Mouse (Mus musculus) C2C12 (cell line): ENCODE results near the gene Ptpre. TPM values are rescaled to one million over a fixed set of nuclear protein-coding genes. Genes with fewer than 3 reads are reported as not detected.

Experiments used
- H3K27me3 ChIP-seq: one replicate; pipeline ENCODE4 v1.6.1; 2011; ENCODE audit not compliant: control insufficient read depth, insufficient read depth, insufficient read length
- H3K36me3 ChIP-seq: one replicate; pipeline ENCODE4 v1.6.1; 2011; ENCODE audit not compliant: control insufficient read depth, insufficient read depth
- H3K4me3 ChIP-seq: one replicate; pipeline ENCODE4 v1.5.1; 2011; ENCODE audit warnings: mild to moderate bottlenecking, control low read depth; ENCODE audit not compliant: poor library complexity, insufficient read depth, severe bottlenecking
- H3K79me2 ChIP-seq: one replicate; pipeline ENCODE4 v1.6.1; 2011; ENCODE audit not compliant: control insufficient read depth, insufficient read depth
- H3K79me3 ChIP-seq: one replicate; pipeline ENCODE4 v1.6.1; 2011; ENCODE audit warnings: low read depth, control low read depth
- H3ac ChIP-seq: one replicate; pipeline ENCODE3; 2011; ENCODE audit warnings: low read depth; ENCODE audit not compliant: control insufficient read depth, insufficient read length
- CEBPB ChIP-seq: IDR thresholded peaks from one replicate; pipeline ENCODE4 v1.6.1; 2011; ENCODE audit warnings: low read depth, mild to moderate bottlenecking, control low read depth, moderate library complexity
- CTCF ChIP-seq: IDR thresholded peaks from one replicate; pipeline ENCODE4 v1.5.1; 2011; ENCODE audit not compliant: control insufficient read depth, insufficient read depth, insufficient read length
- FOSL1 ChIP-seq: IDR thresholded peaks from one replicate; pipeline ENCODE4 v1.8.0; 2011; ENCODE audit warnings: mild to moderate bottlenecking, low read length; ENCODE audit not compliant: poor library complexity, insufficient read depth, severe bottlenecking
- MAX ChIP-seq: IDR thresholded peaks from one replicate; pipeline ENCODE4 v1.6.1; 2011; ENCODE audit warnings: mild to moderate bottlenecking, control low read depth
- MYOD1 ChIP-seq: IDR thresholded peaks from one replicate; pipeline ENCODE4 v1.6.1; 2011; ENCODE audit warnings: low read depth; ENCODE audit not compliant: control insufficient read depth, insufficient read length
- MYOG ChIP-seq: IDR thresholded peaks from one replicate; pipeline ENCODE4 v1.6.1; 2011; ENCODE audit not compliant: control insufficient read depth, insufficient read length; ENCODE audit errors: extremely low read depth
- USF1 ChIP-seq: IDR thresholded peaks from one replicate; pipeline ENCODE4 v1.6.1; 2011; ENCODE audit warnings: low read depth, mild to moderate bottlenecking, control low read depth, moderate library complexity
- polyA plus RNA-seq: library from polyadenylated mRNA; unstranded; fragments of >200 nt; fragmentation: generic; extraction: Trizol; gene quantifications from one replicate; pipeline ENCODE4 v1.2.1, GENCODE M21; 2012; ENCODE audit warnings: missing spikeins

The Ptpre gene
- polyA plus RNA-seq, 1 experiment: 1.5 TPM

DNA sequence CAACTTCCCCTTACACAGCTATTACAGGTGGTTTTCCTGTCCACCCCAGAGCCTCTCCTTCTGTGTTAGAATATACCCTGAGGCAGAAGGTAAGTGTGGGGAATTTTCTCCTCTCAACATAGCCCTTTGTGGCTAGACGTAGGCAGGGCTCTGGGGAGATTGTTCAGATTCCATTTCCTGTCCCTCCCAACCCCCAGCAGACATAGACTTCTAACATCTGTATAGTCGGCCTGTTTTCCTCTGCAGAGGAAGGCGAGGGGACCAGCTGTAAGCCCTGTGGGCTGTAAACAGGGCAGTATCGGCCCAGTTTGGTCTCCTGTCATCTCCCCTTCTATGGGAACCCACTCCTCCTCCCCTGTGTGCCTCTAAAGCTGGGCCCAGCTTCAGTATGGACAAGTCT is 20.1 kb upstream of the Ptpre start:
- Histone ChIP-seq H3K27me3 (no peaks in the 10 kb centered on the region), H3K36me3 (no peaks in the 10 kb centered on the region), H3K79me2 (no peaks in the 10 kb centered on the region), H3ac (no peak overlapping the region), H3K4me3 (no peak overlapping the region), H3K79me3 (no peaks in the 10 kb centered on the region)
- no peak for TF ChIP-seq CEBPB
- no peak for TF ChIP-seq MYOD1
- TF ChIP-seq USF1: no peak
- no peak for TF ChIP-seq CTCF
- no peak for TF ChIP-seq MAX
- TF ChIP-seq FOSL1: no peak
- no peak for TF ChIP-seq MYOG

DNA sequence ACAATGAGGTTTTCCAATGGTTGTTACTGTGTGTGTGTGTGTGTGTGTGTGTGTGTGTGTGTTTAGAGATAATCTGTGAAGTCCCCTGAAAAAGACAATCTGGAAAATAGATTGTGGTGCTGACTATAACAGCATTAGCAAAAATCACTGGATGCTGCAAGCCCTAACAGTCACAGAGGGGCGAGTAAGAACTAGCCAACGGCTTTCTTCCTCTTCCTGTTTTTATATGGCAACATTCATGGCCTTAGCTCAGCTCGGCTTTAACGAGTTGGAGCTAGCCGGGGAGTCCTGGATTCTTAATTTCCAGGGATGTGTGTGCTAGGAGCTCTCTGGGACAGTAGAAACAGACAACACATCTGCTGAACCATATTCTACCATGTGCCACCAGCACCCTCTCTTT is 17.0 kb upstream of the Ptpre start:
- no peak overlapping the region for H3K4me3 ChIP-seq
- no peaks in the 10 kb centered on the region for H3K79me3 ChIP-seq
- TF ChIP-seq MAX (no peak), CTCF (no peak), USF1 (no peak), FOSL1 (no peak), MYOG (no peak), CEBPB (no peak), MYOD1 (no peak)
- H3K36me3 ChIP-seq: no peaks in the 10 kb centered on the region
- no peak overlapping the region for H3ac ChIP-seq
- H3K27me3 ChIP-seq: no peaks in the 10 kb centered on the region
- H3K79me2 ChIP-seq: no peaks in the 10 kb centered on the region

DNA sequence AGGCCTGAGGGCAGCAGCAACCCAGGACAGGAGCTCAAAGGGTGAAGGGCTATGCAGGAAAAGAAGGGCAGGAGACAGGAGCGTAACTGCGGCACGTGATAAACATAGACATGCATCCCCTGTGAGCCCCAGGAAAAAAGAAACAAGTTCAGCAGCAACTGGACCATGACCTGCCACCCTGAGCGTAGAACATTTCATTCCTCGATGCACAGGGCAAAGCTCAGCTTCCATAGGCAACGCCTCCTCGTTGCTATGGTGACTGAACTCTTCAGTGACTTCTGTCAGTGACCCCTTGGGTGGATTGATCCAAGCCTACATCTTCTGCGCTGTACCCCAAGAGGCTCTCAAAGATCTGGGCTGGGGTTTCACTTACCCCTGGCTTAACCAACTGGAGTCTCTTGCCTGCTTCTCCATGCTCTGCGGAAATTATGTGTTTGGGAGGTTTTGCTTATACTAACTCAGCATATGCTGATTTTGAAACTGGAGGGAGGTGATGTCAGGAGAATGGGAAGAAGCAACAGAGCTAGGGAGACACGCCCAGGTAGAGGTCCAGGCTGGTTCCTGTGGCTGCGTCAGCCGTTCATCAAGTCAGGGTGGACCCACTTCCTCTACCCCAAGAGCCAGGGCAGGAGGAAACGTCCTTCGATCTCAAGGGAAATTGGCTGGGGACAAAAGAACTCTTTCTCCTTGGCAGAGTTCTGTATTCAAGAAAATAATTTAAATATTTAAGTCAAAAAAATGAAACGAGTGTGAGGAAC is 15.3 kb upstream of the Ptpre start:
- Histone ChIP-seq H3K79me3 (no peaks in the 10 kb centered on the region), H3K79me2 (no peaks in the 10 kb centered on the region), H3K27me3 (no peaks in the 10 kb centered on the region), H3ac (no peak overlapping the region), H3K4me3 (no peak overlapping the region), H3K36me3 (no peaks in the 10 kb centered on the region)
- TF ChIP-seq FOSL1: no peak
- no peak for TF ChIP-seq USF1
- no peak for TF ChIP-seq CEBPB
- no peak for TF ChIP-seq MAX
- TF ChIP-seq MYOG: no peak

- no peaks in the 10 kb centered on the region for H3K27me3 ChIP-seq
- H3K36me3 ChIP-seq: no peaks in the 10 kb centered on the region
- H3ac ChIP-seq: no peak overlapping the region
- no peaks in the 10 kb centered on the region for H3K79me3 ChIP-seq
- no peak for TF ChIP-seq MAX
- TF ChIP-seq USF1: no peak
- TF ChIP-seq CEBPB: no peak
- no peak for TF ChIP-seq FOSL1
- no peak overlapping the region for H3K4me3 ChIP-seq
- H3K79me2 ChIP-seq: no peaks in the 10 kb centered on the region
Measured at GRCm38 (mm10) chr7:135523981-135524380, 13.3 kb upstream of the Ptpre start.

- no peaks in the 10 kb centered on the region for H3K36me3 ChIP-seq
- no peak overlapping the region for H3ac ChIP-seq
- H3K79me3 ChIP-seq: no peaks in the 10 kb centered on the region
- no peaks in the 10 kb centered on the region for H3K79me2 ChIP-seq
- H3K27me3 ChIP-seq: no peaks in the 10 kb centered on the region
- no peak overlapping the region for H3K4me3 ChIP-seq
- peak; percentile 77 for TF ChIP-seq CEBPB
- no peak for TF ChIP-seq MYOG
Measured at GRCm38 (mm10) chr7:135524424-135524967, 12.8 kb upstream of the Ptpre start.

- Histone ChIP-seq H3K79me2 (no peaks in the 10 kb centered on the region), H3K27me3 (no peaks in the 10 kb centered on the region)
Measured at GRCm38 (mm10) chr7:135526574-135527152, 10.6 kb upstream of the Ptpre start.

More at GRCm38 (mm10) chr7:135526574-135527152, 10.6 kb upstream of the Ptpre start:
- Histone ChIP-seq H3K4me3 (no peak overlapping the region), H3K36me3 (no peaks in the 10 kb centered on the region), H3K79me3 (no peaks in the 10 kb centered on the region), H3ac (no peak overlapping the region)
- TF ChIP-seq CTCF (no peak), CEBPB (no peak), FOSL1 (no peak), MAX (no peak), MYOG (no peak), USF1 (no peak), MYOD1 (no peak)
